Mouse (Mus musculus) heart, embryonic 12.5 days (tissue): ENCODE results near the gene Kcnn4. TPM values are rescaled to one million over a fixed set of nuclear protein-coding genes. Genes with fewer than 3 reads are reported as not detected.

Experiments used
- ATAC-seq: fragments of 200-750 bp; cut with Nextera tagmentation; 2 replicates; pipeline ENCODE4 v1.8.0; 2017; ENCODE audit warnings: moderate TSS enrichment, moderate library complexity; ENCODE audit not compliant: insufficient number of reproducible peaks, low FRiP score
- H3K27ac ChIP-seq: fragments of 300-500 bp; sonication (generic); 2 replicates; pipeline ENCODE4 v1.5.1; 2016; ENCODE audit warnings: mild to moderate bottlenecking, moderate library complexity; ENCODE audit not compliant: poor library complexity, severe bottlenecking
- H3K27me3 ChIP-seq: fragments of 300-500 bp; sonication (generic); replicated peaks from 2 replicates; pipeline ENCODE4 v1.6.1; 2016; ENCODE audit warnings: mild to moderate bottlenecking, moderate library complexity
- H3K36me3 ChIP-seq: fragments of 300-500 bp; sonication (generic); 2 replicates; pipeline ENCODE4 v1.6.1; 2016; ENCODE audit warnings: mild to moderate bottlenecking, moderate library complexity
- H3K4me1 ChIP-seq: fragments of 300-500 bp; sonication (generic); replicated peaks from 2 replicates; pipeline ENCODE4 v1.6.1; 2016; ENCODE audit warnings: mild to moderate bottlenecking
- H3K4me2 ChIP-seq: fragments of 300-500 bp; sonication (generic); 2 replicates; pipeline ENCODE4 v1.6.1; 2016; ENCODE audit warnings: mild to moderate bottlenecking, moderate library complexity
- H3K4me3 ChIP-seq: fragments of 300-500 bp; sonication (generic); 2 replicates; pipeline ENCODE4 v1.5.1; 2016; ENCODE audit warnings: mild to moderate bottlenecking
- H3K9ac ChIP-seq: fragments of 300-500 bp; sonication (generic); 2 replicates; pipeline ENCODE4 v1.6.1; 2016; ENCODE audit warnings: mild to moderate bottlenecking, moderate library complexity
- H3K9me3 ChIP-seq: fragments of 300-500 bp; sonication (generic); replicated peaks from 2 replicates; pipeline ENCODE4 v1.6.1; 2016; ENCODE audit warnings: mild to moderate bottlenecking, moderate library complexity
- WGBS: fragments of 180-500 bp; shearing (Covaris S2); methylation state at CpG from one replicate; pipeline ENCODE4 v1.1.7; 2016; 5-methylcytosine and 5-hydroxymethylcytosine counted together
- polyA plus RNA-seq: library from polyadenylated mRNA; unstranded; fragments of >200 nt; fragmentation: Nextera tagmentation; extraction: Ambion mirVana; gene quantifications from 2 replicates; pipeline ENCODE4 v1.2.1, GENCODE M21; 2016

Gene Kcnn4
- polyA plus RNA-seq, 1 experiment from 2014 or later = 7.8 TPM

GRCm38 (mm10) chr7:24346444-24346843 lies 23.6 kb upstream of the Kcnn4 start:
- peaks cover 14% of the 10 kb centered on the region for H3K27me3 ChIP-seq
- H3K4me1 ChIP-seq = no peaks in the 10 kb centered on the region
- H3K27ac ChIP-seq = no peak overlapping the region
- H3K36me3 ChIP-seq = no peaks in the 10 kb centered on the region
- no peaks in the 10 kb centered on the region for H3K9me3 ChIP-seq
- H3K9ac ChIP-seq = no peak overlapping the region
- H3K4me3 ChIP-seq = no peak overlapping the region
- WGBS = 62% methylated on average over 5 of the region's 5 CpGs
- no peak overlapping the region for H3K4me2 ChIP-seq
- no peak for ATAC-seq

DNA sequence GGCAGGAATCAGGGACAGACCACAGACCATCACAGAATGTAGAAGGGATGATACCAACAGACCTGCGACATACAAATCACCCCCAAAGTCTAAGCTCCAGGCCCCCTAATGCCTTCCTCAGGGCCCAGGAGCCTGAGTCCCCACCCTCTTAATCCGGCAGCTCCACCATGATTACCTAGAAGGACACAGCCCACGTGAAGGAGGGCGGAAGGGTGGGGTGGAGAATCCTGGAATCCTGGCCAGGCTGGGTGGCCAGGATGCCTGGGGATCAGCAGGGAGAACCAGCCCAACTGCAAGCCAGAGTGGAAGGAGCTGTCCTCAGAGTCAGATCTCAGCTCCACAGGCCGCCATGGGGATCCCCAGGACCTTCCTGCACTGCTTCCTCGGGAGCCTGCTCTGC lies 21.2 kb upstream of the Kcnn4 start, which contains the start of gene Lypd5:
Gene Lypd5, plus strand, starts transcription at position 301 of the 400 bp plus-strand sequence.
- ATAC-seq = no peak
- WGBS = 36% methylated on average over 6 of the region's 6 CpGs
- peaks cover 29% of the 10 kb centered on the region for H3K27me3 ChIP-seq
- H3K36me3 ChIP-seq = no peaks in the 10 kb centered on the region
- H3K4me2 ChIP-seq = no peak within 1 kb of the TSS
- no peak within 1 kb of the TSS for H3K9ac ChIP-seq
- no peak within 1 kb of the TSS for H3K4me3 ChIP-seq
- no peaks in the 10 kb centered on the region; the same call in 1 of the 2 replicates for H3K9me3 ChIP-seq
- H3K27ac ChIP-seq = no peak within 1 kb of the TSS
- no peaks in the 10 kb centered on the region for H3K4me1 ChIP-seq

DNA sequence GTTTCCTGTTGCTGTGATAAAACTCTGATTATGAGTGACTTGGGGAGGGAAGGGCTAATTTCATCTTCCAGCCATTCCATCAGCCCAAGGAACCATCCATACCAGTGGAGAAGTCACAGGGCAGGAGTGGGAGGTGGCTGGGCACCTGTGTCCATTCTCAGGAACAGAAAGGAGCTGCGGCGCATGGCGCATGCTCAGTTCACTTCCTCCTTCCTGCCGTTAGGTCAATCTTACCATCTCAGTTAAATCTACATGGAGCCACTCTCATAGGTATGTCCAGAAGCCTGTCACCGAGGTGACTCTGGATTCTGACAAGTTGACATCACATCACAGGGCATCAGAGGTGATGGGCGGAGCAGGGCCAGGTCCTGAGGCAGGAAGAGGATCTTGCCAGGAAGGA lies 14.4 kb upstream of the Kcnn4 start:
- no peak for ATAC-seq
- Histone ChIP-seq H3K4me1 (no peaks in the 10 kb centered on the region), H3K27me3 (peaks cover 21% of the 10 kb centered on the region), H3K9ac (no peak overlapping the region), H3K36me3 (no peaks in the 10 kb centered on the region), H3K9me3 (peaks cover 6% of the 10 kb centered on the region; the same call in 1 of the 2 replicates), H3K4me3 (no peak overlapping the region), H3K4me2 (no peak overlapping the region), H3K27ac (no peak overlapping the region)
- WGBS = 71% methylated on average over 6 of the region's 6 CpGs

DNA sequence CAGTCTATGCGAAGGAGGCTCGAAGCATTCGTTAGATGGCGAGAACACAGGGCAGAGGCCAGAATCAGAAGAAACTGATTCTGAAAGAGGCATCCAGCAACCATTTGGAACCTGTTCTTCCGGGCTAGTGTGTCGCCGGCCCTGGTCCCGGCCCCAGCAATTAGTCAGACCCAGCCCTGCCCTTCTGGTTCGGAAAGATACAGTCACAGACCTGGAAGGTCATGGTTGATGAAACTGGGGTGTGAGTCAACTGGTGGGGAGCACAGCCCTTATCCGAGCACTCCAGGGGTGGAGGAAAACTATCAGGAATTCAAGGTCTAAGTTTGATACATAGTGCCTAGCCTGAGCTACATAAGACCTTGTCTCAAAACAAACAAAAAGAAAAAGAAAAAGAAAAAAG lies 14.0 kb upstream of the Kcnn4 start:
- H3K36me3 ChIP-seq = no peaks in the 10 kb centered on the region
- H3K4me1 ChIP-seq = no peaks in the 10 kb centered on the region
- H3K9me3 ChIP-seq = peaks cover 10% of the 10 kb centered on the region; the same call in 1 of the 2 replicates
- H3K27ac ChIP-seq = no peak overlapping the region
- H3K4me2 ChIP-seq = no peak overlapping the region
- 68% methylated on average over 10 of the region's 10 CpGs for WGBS
- H3K9ac ChIP-seq = no peak overlapping the region
- no peak overlapping the region for H3K4me3 ChIP-seq
- H3K27me3 ChIP-seq = peaks cover 18% of the 10 kb centered on the region
- ATAC-seq = no peak

DNA sequence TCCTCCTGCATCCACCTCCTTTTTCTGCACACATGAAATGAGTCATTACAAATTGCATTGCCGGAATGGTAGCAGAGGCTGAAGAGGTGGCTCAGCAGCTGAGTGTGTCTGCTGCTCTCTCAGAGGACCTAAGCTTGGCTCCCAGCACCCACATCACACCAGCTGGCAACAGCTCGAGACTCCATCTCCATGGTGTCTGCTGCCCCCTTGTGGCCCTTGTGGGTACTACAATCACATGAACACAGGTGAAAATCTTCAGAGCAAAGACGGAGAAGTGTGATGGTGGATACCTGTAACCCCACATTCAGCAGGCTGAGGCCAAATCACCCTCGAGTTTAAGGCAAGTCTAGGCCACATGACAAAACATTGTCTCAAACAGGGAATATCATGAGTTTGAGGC lies 12.2 kb upstream of the Kcnn4 start:
- Histone ChIP-seq H3K27me3 (peaks cover 13% of the 10 kb centered on the region), H3K4me2 (no peak overlapping the region), H3K9me3 (peaks cover 10% of the 10 kb centered on the region; the same call in 1 of the 2 replicates), H3K4me1 (no peaks in the 10 kb centered on the region), H3K36me3 (no peaks in the 10 kb centered on the region), H3K27ac (no peak overlapping the region), H3K4me3 (no peak overlapping the region), H3K9ac (no peak overlapping the region)
- ATAC-seq = no peak
- WGBS = 43% methylated on average over 4 of the region's 4 CpGs

DNA sequence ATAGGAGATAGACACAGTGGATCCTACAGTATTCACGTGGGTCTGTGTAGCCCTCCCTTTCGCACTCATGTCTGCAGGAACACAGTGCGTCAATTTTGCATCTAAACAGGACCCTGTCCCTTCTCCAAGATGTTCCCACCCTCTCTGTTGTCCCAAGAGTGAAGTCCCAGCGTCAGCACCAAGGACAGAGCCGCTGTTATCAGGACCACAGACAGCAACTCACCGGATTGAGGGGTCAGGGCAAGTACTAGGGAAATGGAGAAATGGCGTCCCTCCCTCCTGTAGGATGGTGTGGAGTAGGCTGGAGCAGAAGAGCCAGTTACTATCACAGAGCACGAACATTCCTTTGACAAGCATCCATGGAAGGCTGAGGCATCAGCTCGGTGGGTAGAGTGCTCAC lies 10.8 kb upstream of the Kcnn4 start:
- no peaks in the 10 kb centered on the region for H3K4me1 ChIP-seq
- no peak overlapping the region for H3K4me2 ChIP-seq
- 22% methylated on average over 9 of the region's 9 CpGs for WGBS
- H3K27ac ChIP-seq = no peak overlapping the region
- ATAC-seq = no peak
- no peak overlapping the region for H3K9ac ChIP-seq
- no peaks in the 10 kb centered on the region for H3K36me3 ChIP-seq
- H3K9me3 ChIP-seq = peaks cover 10% of the 10 kb centered on the region; the same call in 1 of the 2 replicates
- H3K4me3 ChIP-seq = no peak overlapping the region
- peaks cover 5% of the 10 kb centered on the region for H3K27me3 ChIP-seq

- no peak overlapping the region for H3K9ac ChIP-seq
- no peak overlapping the region for H3K4me2 ChIP-seq
- H3K36me3 ChIP-seq = no peaks in the 10 kb centered on the region
- no peaks in the 10 kb centered on the region for H3K4me1 ChIP-seq
- peaks cover 10% of the 10 kb centered on the region; the same call in 1 of the 2 replicates for H3K9me3 ChIP-seq
- peaks cover 5% of the 10 kb centered on the region for H3K27me3 ChIP-seq
- no peak for ATAC-seq
- 64% methylated on average over 4 of the region's 4 CpGs for WGBS
- no peak overlapping the region for H3K4me3 ChIP-seq
- no peak overlapping the region for H3K27ac ChIP-seq
Observed at GRCm38 (mm10) chr7:24361001-24361400, 9.1 kb upstream of the Kcnn4 start.

DNA sequence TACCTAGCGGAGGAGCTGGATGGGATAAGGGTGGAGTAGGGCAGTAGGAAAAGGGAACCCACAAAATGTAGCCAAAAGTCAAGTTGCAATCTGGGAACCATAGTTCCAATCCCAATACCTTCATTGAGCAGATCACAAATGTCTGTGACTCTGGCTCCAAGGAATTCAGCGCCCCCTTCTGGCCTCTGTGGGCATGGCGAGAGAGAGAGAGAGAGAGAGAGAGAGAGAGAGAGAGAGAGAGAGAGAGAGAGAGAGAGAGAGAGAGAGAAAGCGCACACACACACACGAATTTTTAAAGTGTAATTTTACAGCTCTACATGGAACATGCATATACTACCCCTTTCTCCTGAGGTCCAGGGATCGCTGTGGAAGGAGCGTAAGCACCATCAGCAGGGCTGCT lies 6.8 kb upstream of the Kcnn4 start:
- peaks cover 10% of the 10 kb centered on the region; the same call in 1 of the 2 replicates for H3K9me3 ChIP-seq
- H3K27ac ChIP-seq = no peak overlapping the region
- H3K4me2 ChIP-seq = no peak overlapping the region
- 24% methylated on average over 7 of the region's 7 CpGs for WGBS
- H3K27me3 ChIP-seq = peaks cover 5% of the 10 kb centered on the region
- no peak overlapping the region for H3K4me3 ChIP-seq
- H3K4me1 ChIP-seq = no peaks in the 10 kb centered on the region
- no peaks in the 10 kb centered on the region for H3K36me3 ChIP-seq
- no peak for ATAC-seq
- H3K9ac ChIP-seq = no peak overlapping the region

GRCm38 (mm10) chr7:24364827-24365226 lies 5.2 kb upstream of the Kcnn4 start:
- Histone ChIP-seq H3K9me3 (peaks cover 10% of the 10 kb centered on the region; the same call in 1 of the 2 replicates), H3K4me3 (no peak overlapping the region), H3K27ac (no peak overlapping the region), H3K9ac (no peak overlapping the region), H3K4me2 (no peak overlapping the region), H3K4me1 (no peaks in the 10 kb centered on the region), H3K36me3 (no peaks in the 10 kb centered on the region), H3K27me3 (peaks cover 11% of the 10 kb centered on the region)
- ATAC-seq = peak; percentile 72
- 24% methylated on average over 10 of the region's 10 CpGs for WGBS

GRCm38 (mm10) chr7:24365258-24366014 lies 4.6 kb upstream of the Kcnn4 start:
- Histone ChIP-seq H3K4me2 (no peak overlapping the region), H3K9me3 (peaks cover 6% of the 10 kb centered on the region; the same call in 1 of the 2 replicates), H3K27ac (no peak overlapping the region), H3K36me3 (no peaks in the 10 kb centered on the region), H3K27me3 (peaks cover 16% of the 10 kb centered on the region), H3K4me3 (no peak overlapping the region), H3K4me1 (0 out of 2 replicates have a peak, but pooled peaks cover 4% of the 10 kb centered on the region), H3K9ac (no peak overlapping the region)
- ATAC-seq = no peak
- 55% methylated on average over 5 of the region's 5 CpGs for WGBS

- H3K4me1 ChIP-seq = 0 out of 2 replicates have a peak, but pooled peaks cover 4% of the 10 kb centered on the region
- no peaks in the 10 kb centered on the region for H3K9me3 ChIP-seq
- no peaks in the 10 kb centered on the region for H3K36me3 ChIP-seq
- H3K27me3 ChIP-seq = peaks cover 21% of the 10 kb centered on the region
- 76% methylated on average over 15 of the region's 15 CpGs for WGBS
- no peak overlapping the region for H3K27ac ChIP-seq
- ATAC-seq = no peak
- H3K4me2 ChIP-seq = no peak overlapping the region
- no peak overlapping the region for H3K4me3 ChIP-seq
- H3K9ac ChIP-seq = no peak overlapping the region
Observed at GRCm38 (mm10) chr7:24366716-24367632, 3.1 kb upstream of the Kcnn4 start.
